Mouse (Mus musculus) forebrain, embryonic 14.5 days (tissue): ENCODE measurements at regions not wholly inside any gene's neighbourhood (a gene's known extent, or its start where the extent isn't known, plus 50 kb on each side); places are given as distances from the start of the nearest gene placed in this dataset.
A peak's percentile ranks its signal among the peaks of the same experiment; 100 is the strongest.

Source experiments
- ATAC-seq: fragments of 200-750 bp; cut with Nextera tagmentation; 2 replicates; pipeline ENCODE4 v1.8.0; 2017; ENCODE audit warnings: mild to moderate bottlenecking, moderate library complexity
- DNase-seq: peaks from one replicate; pipeline ENCODE4 v3.0.0-alpha.2; 2015; ENCODE audit warnings: low spot score
- H3K27ac ChIP-seq: fragments of 300-500 bp; sonication (generic); 2 replicates; pipeline ENCODE4 v1.5.1; 2014; ENCODE audit warnings: low read depth, mild to moderate bottlenecking, control low read depth, low read length, moderate library complexity
- H3K27me3 ChIP-seq: fragments of 300-500 bp; sonication (generic); replicated peaks from 2 replicates; pipeline ENCODE4 v1.6.1; 2014; ENCODE audit warnings: low read length, control low read depth, mixed read lengths; ENCODE audit not compliant: control insufficient read depth, insufficient read depth
- H3K36me3 ChIP-seq: fragments of 300-500 bp; sonication (generic); 2 replicates; pipeline ENCODE4 v1.6.1; 2014; ENCODE audit warnings: low read length, control low read depth; ENCODE audit not compliant: control insufficient read depth, insufficient read depth
- H3K4me1 ChIP-seq: fragments of 300-500 bp; sonication (generic); 2 replicates; pipeline ENCODE4 v1.6.1; 2014; ENCODE audit warnings: antibody characterized with exemption, low read length, control low read depth; ENCODE audit not compliant: control insufficient read depth, insufficient read depth
- H3K4me2 ChIP-seq: fragments of 300-500 bp; sonication (generic); 2 replicates; pipeline ENCODE4 v1.6.1; 2014; ENCODE audit warnings: mild to moderate bottlenecking, control low read depth, low read length
- H3K4me3 ChIP-seq: fragments of 300-500 bp; sonication (generic); 2 replicates; pipeline ENCODE4 v1.5.1; 2014; ENCODE audit warnings: low read depth, low read length, control low read depth
- H3K9ac ChIP-seq: fragments of 300-500 bp; sonication (generic); 2 replicates; pipeline ENCODE4 v1.6.1; 2014; ENCODE audit warnings: mild to moderate bottlenecking, low read length, control low read depth, moderate library complexity
- H3K9me3 ChIP-seq: fragments of 300-500 bp; sonication (generic); replicated peaks from 2 replicates; pipeline ENCODE4 v1.6.1; 2016; ENCODE audit warnings: low read length, control low read depth, mixed read lengths; ENCODE audit not compliant: control insufficient read depth
- WGBS: fragments of 180-500 bp; shearing (Covaris S2); extraction: QIAGEN DNeasy Blood & Tissue Kit; methylation state at CpG from one replicate; pipeline ENCODE4 v1.1.7; 2014; 5-methylcytosine and 5-hydroxymethylcytosine counted together

GRCm38 (mm10) chr3:39705610-39706009 is 818.9 kb downstream of the Fat4 start:
- 92% methylated on average over 1 of the region's 1 CpGs for WGBS

GRCm38 (mm10) chr3:39712795-39713709 is 818.0 kb upstream of the Intu start:
- WGBS, result 53% methylated on average over 13 of the region's 13 CpGs
- H3K27me3 ChIP-seq, result no peaks in the 10 kb centered on the region
- no peaks in the 10 kb centered on the region for H3K9me3 ChIP-seq
- no peak overlapping the region for H3K27ac ChIP-seq
- H3K4me1 ChIP-seq, result no peaks in the 10 kb centered on the region
- no peak overlapping the region for H3K4me3 ChIP-seq
- DNase-seq (peak; percentile 23), ATAC-seq (peak; percentile 32; the same call in 1 of the 2 replicates)
- H3K4me2 ChIP-seq, result no peak overlapping the region
- H3K9ac ChIP-seq, result no peak overlapping the region
- no peaks in the 10 kb centered on the region for H3K36me3 ChIP-seq

More at GRCm38 (mm10) chr3:39705610-39706009, 818.9 kb downstream of the Fat4 start:
- Histone ChIP-seq H3K9me3 (no peaks in the 10 kb centered on the region; the same call in 1 of the 2 replicates), H3K36me3 (no peaks in the 10 kb centered on the region), H3K27ac (no peak overlapping the region), H3K4me3 (no peak overlapping the region), H3K9ac (no peak overlapping the region), H3K4me1 (no peaks in the 10 kb centered on the region), H3K4me2 (no peak overlapping the region), H3K27me3 (no peaks in the 10 kb centered on the region)
- peak; percentile 5 for DNase-seq
- no peak for ATAC-seq

GRCm38 (mm10) chr3:39714056-39714592 is 817.0 kb upstream of the Intu start:
- DNase-seq (no peak), ATAC-seq (0 out of 2 replicates have a peak, but pooled peaks have one; percentile 40)
- no peak overlapping the region for H3K9ac ChIP-seq
- no peaks in the 10 kb centered on the region for H3K4me1 ChIP-seq
- H3K4me2 ChIP-seq, result no peak overlapping the region
- no peaks in the 10 kb centered on the region for H3K9me3 ChIP-seq
- 59% methylated on average over 5 of the region's 5 CpGs for whole genome bisulfite sequencing
- no peaks in the 10 kb centered on the region for H3K27me3 ChIP-seq
- H3K36me3 ChIP-seq, result no peaks in the 10 kb centered on the region
- no peak overlapping the region for H3K4me3 ChIP-seq
- H3K27ac ChIP-seq, result no peak overlapping the region

DNA sequence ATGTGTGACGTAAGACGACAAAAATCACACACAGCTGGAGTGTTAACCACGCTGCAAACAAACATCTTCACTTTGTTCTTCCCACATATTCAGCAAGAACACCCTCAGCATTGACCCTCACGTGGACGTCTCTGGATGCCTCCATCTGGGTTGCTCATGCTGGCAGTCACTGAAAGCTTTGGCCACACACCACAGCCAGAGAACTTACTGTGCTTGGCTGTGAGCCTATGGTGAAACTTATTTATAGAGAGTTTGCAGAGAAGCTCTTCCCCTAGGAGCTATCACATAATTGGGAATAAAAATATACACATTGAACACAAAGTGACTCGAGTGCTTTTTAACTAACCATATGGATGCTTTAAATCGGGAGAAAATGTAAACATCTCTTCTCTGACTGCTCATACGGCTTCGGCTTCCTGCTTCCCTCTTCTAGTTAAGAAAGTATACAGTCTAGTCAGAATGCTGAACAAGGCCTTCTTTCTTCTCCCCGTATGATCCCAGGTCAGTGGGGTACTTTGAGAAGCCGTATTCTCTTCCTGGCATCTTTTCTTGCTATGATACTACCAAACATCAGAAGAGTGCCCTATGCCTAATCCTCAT is 812.0 kb upstream of the Intu start:
- Histone ChIP-seq H3K9me3 (no peaks in the 10 kb centered on the region), H3K4me3 (no peak overlapping the region), H3K4me1 (no peaks in the 10 kb centered on the region), H3K9ac (no peak overlapping the region), H3K27me3 (no peaks in the 10 kb centered on the region), H3K27ac (no peak overlapping the region), H3K4me2 (no peak overlapping the region), H3K36me3 (no peaks in the 10 kb centered on the region)
- DNase-seq (no peak), ATAC-seq (no peak)
- WGBS, result 84% methylated on average over 11 of the region's 11 CpGs

DNA sequence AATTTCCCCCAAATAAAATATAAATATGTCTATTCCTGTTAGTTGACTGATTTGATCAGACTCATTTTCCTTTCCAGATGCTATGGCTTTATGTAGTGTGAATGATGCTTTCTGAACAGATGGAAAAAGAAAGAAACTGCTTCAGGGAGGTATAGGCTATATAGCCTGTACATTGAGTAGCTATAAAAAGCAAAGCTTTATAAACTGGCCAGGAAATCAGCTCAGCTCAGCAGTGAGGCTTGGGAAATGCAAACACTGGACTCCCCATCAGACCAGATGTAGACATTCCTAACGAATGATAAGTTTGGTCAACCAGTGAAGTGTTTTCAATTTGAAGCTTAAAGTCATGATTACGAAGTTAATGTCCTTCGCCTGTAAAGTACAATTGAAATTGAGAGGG is 805.3 kb upstream of the Intu start:
- Histone ChIP-seq H3K27ac (no peak overlapping the region), H3K4me2 (no peak overlapping the region), H3K27me3 (no peaks in the 10 kb centered on the region), H3K4me3 (no peak overlapping the region), H3K4me1 (no peaks in the 10 kb centered on the region), H3K36me3 (no peaks in the 10 kb centered on the region), H3K9me3 (no peaks in the 10 kb centered on the region), H3K9ac (no peak overlapping the region)
- WGBS, result 90% methylated on average over 3 of the region's 3 CpGs
- ATAC-seq, result no peak
- DNase-seq, result no peak

DNA sequence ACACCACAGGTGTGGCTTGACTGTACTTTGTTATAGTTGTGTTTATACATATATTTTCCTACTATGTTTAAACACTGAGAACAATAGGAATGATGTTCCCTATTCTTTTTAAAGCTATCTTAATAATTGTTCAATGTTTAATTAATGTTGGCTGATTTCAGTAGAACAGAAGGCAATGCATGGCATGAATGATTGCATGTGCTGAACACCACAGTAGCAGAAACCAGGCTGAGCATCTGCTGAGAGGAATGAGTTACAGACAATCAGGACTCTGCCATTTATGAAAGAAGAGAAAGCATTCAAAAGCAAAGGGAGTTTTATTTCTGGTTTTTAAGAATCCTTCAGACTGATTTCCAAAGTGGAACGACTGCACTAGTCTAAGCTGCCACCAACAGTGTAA is 794.4 kb upstream of the Intu start:
- DNase-seq, result peak; percentile 30
- Histone ChIP-seq H3K36me3 (no peaks in the 10 kb centered on the region), H3K4me2 (no peak overlapping the region), H3K27me3 (no peaks in the 10 kb centered on the region), H3K9ac (no peak overlapping the region), H3K27ac (no peak overlapping the region), H3K4me3 (no peak overlapping the region), H3K4me1 (no peaks in the 10 kb centered on the region), H3K9me3 (no peaks in the 10 kb centered on the region)
- no peak for ATAC-seq
- 36% methylated on average over 1 of the region's 1 CpGs for WGBS

GRCm38 (mm10) chr3:39745947-39746346 is 785.1 kb upstream of the Intu start:
- Histone ChIP-seq H3K4me1 (no peaks in the 10 kb centered on the region), H3K27ac (no peak overlapping the region), H3K9ac (no peak overlapping the region), H3K27me3 (no peaks in the 10 kb centered on the region), H3K4me3 (no peak overlapping the region), H3K36me3 (no peaks in the 10 kb centered on the region), H3K9me3 (no peaks in the 10 kb centered on the region), H3K4me2 (no peak overlapping the region)
- ATAC-seq, result peak; percentile 40; the same call in 1 of the 2 replicates
- DNase-seq, result peak; percentile 65
- WGBS, result 84% methylated on average over 2 of the region's 2 CpGs

- ATAC-seq, result no peak
- Histone ChIP-seq H3K27ac (no peak overlapping the region), H3K36me3 (no peaks in the 10 kb centered on the region), H3K9me3 (no peaks in the 10 kb centered on the region), H3K27me3 (no peaks in the 10 kb centered on the region), H3K4me3 (no peak overlapping the region), H3K4me1 (no peaks in the 10 kb centered on the region), H3K9ac (no peak overlapping the region), H3K4me2 (no peak overlapping the region)
- DNase-seq, result no peak
- WGBS, result 87% methylated on average over 6 of the region's 6 CpGs
These were observed 762.0 kb upstream of the Intu start for GRCm38 (mm10) chr3:39768981-39769568.
